Mouse (Mus musculus) urinary bladder, adult 18-20 months (tissue): ENCODE data around the gene Greb1.
A peak's percentile ranks its signal among the peaks of the same experiment; 100 is the strongest.
"Not testable (repeated sequence)": the region's sequence is repeated elsewhere in the genome, so short reads cannot be mapped to it uniquely, and the experiment has no call there.

Source experiments
- DNase-seq, 2 experiments: peaks; one replicate each; pipeline ENCODE4 v3.0.0; 2022; ENCODE audit warnings: low spot score in 2 of 2, mixed read lengths in 2 of 2

Greb1 gene

DNA sequence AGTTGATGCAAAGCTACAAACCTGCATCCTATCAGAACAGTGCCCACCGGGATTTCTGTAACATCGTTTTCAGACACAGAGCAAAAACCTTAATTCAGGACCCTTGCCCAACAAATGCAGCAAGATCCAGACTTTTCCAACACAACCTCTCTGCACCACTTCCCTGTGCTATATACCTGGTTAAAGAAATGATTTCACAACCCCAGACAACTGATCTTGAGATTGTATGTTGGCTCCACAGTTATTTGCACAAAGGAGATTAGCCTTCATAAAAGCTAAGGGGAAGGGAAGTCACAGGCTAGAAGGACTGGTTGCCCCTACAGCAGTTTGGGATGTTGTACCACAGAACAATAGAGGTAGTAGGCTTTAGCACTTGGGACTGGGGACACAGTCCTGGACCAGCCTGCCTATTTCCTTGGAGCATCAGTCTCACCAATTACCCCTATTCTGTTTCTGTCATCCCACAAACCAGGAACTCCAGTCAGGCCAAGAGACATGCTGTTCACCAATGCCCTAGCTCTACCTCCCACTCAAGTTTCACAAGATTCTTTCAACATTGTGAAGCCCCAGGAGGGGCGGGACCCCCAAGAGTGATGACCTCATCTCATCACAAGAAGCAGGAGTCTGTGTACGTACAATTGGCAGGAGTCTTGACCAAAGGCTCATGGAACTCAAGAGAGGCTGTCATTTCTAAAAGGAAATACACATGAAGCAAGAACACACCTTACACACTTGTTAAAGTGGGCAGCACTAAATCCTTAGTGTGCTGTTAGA is 36.9 kb downstream of the Greb1 start:
- no peak for DNase-seq

DNA sequence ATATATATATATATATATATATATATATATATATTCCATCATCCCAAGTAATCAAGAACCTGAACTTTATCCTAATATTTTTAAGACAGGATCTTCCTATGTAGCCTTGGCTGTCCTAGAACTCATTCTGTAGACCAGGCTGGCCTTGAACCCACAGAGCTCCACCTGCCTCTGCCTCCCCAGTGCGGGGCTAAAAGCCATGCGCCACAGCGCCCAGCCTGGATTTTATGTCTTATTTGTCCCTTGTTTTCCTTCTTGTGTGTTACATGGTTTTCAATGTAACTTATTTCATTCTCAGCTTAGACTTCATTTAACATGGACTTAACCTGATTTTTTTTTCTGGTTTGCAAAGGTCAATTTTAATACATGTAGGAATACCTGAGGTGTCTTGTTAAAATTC is 39.2 kb downstream of the Greb1 start:
- no peak for DNase-seq

DNA sequence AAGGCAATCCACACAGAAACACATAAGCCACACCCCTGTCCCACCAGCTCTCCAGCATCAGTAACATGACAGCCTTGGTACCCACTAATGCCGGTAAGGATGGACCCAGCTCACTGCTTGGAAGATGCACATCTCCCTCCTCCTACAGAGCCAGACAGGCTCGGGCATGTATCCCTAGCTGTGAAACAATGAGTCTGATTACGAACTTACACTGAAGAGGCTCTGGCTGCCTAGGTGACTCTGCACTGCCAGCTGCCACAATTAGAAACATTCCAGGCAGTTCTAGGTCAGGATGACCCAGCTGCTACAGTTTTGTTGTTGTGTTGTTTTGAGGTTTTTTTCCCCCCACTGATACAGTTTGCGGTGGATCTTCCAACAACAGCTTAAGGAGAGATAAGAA is 40.4 kb downstream of the Greb1 start:
- no peak for DNase-seq

DNA sequence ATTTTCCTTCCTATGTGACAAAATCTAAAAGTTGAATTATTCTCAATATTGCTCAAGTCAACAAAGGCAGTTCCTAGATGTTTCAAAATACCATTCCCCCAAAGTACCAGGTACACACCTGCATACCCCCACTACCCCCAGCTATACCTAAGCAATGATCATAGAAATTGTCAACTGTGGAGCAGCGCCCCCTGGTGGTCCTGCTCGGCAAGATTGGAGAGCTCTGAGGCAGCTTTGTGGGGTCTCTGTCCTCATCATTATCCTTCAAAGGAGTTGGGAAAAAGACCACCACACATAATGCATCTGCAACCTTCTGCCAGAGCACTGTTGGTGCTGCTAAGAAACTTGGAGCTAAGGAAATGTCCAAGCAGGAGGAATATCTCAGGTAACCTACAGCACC is 46.4 kb downstream of the Greb1 start:
- DNase-seq, result peak in 1 of 2 experiments; percentile 23

DNA sequence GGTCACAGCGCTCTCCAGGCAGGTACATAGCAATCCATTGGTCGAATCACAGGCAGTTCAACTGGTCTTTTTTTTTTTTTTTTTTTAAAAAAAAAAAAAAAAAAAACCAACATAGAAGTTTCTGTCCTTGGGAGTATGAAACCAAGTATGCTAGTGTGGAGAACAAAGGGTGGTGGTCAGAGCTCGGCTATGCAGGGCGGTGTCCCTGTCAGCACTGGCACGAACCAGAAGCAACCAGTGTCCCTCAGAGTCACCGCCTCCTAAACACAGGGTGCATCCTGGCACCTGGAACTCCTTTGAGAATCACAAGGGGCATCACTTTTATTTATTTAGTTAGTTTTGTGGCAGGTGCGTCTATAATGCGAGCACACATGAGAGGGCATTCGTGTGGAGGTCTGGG is 47.1 kb downstream of the Greb1 start:
- DNase-seq, result no peak

DNA sequence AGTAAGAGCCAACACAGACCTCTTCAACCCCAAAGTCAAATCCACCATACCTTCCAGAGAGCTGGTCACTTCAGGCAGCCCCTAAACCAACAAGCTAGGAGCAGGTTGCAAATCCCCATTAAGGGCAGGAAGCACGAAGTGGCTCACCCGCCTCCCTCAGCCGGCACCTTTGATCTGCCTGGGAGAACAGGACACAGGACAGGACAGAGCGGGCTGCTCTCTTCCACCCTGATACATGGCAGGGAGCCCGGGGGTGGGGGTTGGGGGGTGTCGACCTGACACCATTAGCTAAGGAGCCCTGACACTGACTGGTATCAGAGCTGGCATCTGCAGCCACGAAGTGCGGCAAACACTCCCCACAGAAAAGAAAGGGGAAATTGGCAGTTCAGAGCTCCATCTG is 47.6 kb downstream of the Greb1 start:
- DNase-seq, result no peak

DNA sequence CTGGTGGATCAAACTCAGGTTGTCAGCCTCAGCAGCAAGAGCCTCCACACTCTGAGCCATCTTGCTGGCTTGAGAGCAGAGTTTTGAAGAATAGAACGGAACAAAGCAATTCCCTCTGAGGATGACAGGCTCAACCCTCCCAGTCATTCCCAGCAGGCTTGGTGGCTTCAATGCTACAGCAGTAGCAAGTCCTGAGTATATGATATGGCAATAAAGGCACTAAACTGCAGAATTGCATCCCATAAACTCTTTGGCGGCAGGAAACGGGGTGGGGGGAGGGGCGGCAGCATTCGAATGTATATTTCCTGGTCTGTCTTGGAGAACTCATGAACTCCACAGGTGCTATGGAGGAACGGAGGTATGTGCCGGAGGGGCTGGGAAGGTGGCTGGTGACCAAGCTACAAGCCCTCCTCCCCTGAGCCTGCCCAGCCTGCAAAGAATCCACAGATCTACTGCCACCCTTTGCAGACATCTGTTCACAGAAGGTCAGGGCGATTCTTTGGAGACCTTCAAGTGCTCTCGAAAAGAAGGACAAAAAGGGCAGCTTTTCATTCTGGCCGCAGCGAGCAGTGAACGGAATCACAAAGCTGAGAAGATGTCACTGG is 48.3 kb downstream of the Greb1 start:
- DNase-seq, result no peak

DNA sequence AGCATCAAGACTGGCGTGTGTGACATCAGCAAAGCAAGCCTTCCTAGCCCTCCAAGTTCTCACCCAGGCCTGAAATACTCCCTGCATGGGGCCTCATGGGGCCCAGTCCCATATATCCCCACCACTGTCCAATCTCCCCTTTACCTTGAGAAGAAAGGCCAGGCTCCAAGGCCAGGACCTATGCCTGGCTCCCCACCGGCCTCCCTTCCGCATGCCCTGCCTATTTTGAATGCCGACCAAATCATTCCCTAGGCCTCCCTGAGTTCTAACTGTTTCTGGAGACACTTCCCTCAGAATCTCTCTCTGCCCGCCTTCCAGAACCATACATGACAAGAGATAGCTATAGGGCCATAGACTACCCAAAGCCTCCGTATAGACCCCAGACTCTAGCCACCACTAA is 49.1 kb downstream of the Greb1 start:
- no peak for DNase-seq

DNA sequence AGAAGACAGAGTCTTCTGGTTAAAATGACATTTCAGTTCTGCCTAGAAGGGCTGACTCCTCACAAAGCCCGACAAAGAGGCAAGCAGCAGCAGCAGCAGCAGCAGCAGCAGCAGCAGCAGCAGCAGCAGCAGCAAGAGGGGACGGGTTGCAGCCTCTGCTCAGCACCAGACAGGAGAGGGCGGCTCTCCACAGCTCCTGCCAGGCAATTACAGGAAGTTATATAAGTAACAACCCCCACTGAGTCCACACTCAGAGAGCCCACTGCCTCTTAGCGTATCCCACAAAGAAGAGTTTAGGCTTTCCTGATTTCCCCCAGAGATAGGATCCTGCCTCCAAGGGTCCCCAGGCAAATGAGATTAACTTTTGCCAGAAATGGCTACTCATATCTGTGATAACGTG is 60.6 kb downstream of the Greb1 start:
- no peak for DNase-seq

DNA sequence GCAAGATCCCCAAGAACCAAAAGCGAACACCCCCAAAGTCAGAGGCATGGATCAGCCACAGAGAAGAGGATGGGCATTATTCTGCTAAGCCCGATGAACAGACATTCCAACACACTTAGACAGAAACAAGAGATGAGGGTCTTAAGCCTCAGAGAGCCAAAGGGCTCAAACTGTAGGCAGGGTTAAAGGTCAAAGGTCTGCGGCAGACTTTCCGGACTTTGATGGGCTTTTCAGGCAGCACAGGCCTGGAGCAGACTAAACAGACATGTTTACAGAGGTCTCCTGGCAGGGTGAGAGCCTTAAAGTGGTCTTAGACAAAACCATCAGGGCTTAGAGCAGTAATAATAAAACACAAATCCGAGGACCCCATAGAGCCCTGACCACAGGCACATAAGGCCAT is 63.4 kb downstream of the Greb1 start:
- DNase-seq, result no peak

DNA sequence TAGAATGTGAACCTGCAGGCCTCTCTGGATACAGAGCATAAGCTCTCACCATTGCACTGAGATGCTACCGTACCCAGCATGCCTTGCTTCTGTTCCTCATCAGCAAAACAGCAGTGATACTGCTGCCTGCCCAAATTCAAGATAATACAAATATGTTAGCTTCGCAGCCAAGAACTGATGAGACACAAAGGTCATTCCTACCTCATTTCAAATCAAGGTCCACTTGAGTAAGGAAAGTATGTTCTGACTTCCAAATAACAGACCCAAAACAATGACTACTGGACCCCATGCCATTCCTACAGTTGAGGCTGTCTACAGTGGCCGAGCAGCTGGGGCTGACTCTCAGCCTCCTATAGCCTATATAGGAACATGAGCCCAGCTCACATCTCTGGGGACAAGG is 66.0 kb downstream of the Greb1 start:
- no peak for DNase-seq

DNA sequence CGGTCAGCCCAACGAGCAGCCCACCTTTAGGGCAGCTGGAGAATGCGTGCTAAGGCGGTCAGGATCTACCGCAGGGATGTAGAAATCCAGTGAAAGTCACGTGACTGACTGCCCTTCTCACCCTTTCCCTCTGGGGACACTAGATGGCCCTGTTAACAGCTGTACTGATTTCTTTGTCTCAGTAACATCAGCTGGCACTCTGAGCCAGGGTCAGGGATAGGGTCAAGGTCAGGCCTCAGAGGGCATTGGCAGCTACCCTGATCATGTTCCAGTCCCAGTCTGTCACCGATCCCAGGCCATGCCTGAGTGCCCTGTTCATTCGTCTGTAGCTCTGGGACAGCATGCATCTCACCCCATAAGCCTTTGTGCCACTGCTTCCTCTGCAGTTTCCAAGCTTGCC is 66.7 kb downstream of the Greb1 start:
- DNase-seq, result no peak

DNA sequence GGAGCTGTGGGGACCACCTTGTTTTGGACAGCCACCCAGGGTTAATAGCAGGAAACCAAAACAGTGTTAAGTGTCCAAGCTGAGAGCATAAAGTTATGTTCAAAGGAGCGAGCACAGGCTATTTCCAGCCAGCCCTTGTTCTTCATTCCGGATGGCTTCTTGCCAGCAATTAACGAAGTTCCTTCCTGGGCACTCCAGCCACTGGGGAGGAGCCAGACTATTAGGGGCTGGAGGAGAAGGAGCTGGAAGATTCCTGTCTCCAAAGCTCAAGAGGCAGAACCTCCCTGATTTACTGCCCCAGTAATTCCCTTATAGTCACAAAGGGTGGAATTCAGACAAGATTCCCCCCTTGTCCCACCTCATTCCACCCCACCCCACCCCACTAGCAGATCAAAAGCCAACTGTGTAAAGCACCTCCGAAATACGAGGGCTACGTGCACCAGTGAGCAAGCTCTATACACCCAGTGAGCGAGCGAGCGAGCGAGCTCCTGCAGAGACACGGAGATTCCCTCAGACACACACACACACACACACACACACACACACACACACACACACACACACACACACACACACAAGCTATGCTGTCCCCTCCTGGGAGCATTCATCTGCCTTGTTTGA is 69.5 kb downstream of the Greb1 start:
- no peak for DNase-seq

DNA sequence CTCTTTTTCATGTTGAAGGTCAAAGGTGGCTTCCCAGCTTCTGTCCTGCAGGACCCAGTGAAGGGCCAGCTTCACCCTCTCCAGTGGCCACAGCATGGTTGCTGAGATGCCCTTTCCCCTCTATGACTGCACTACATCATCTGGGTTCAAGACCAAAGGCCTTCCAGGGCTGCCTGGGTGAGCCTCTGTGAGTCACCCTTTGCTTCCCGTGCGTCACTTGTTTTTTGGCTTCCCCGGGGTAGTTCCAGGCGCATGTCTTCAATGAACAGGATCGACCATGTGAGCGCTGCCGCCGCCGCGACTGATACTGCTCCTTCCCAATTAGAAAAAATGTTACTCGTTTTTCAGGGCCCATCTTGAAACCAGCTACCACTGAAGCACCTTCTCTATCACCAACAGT is 70.5 kb downstream of the Greb1 start:
- DNase-seq, result no peak

DNA sequence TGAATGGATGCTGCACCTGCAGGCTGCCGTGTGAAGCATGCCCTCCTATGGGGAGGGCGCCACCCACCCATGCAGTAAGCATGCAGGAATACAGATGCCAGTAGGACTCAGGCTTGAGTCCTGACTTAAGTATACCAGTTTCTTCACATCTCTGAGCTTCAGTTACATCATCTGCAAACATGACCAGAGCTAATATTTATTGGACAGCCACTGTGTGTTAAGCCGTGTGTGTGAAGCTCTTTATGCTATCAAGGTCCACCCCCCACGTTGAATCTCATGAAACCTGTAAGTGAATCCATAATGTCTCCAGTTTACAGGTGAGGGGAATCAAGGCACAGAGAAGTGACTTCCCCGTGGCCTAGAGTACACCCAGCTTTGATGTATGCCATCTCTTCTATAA is 72.5 kb downstream of the Greb1 start:
- DNase-seq, result no peak

DNA sequence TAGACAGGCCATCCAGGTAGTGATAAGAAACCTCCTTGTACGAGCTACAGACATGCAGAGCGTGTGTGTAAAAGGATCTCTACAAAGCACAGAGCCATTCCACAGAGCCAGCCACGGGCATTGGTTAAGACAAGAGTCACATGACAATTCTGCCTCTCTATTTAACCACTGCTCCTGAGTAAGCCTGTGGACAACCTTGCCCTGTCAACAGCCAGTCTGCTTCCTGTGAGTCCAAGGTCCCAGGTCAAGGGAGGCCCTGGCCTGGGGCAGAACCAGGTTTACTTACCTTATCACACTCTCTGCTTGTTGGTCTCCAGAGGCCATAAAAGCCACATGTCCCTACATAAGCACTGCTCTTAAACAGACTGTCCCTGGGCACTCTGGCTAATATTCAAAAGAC is 74.5 kb downstream of the Greb1 start:
- no peak for DNase-seq

DNA sequence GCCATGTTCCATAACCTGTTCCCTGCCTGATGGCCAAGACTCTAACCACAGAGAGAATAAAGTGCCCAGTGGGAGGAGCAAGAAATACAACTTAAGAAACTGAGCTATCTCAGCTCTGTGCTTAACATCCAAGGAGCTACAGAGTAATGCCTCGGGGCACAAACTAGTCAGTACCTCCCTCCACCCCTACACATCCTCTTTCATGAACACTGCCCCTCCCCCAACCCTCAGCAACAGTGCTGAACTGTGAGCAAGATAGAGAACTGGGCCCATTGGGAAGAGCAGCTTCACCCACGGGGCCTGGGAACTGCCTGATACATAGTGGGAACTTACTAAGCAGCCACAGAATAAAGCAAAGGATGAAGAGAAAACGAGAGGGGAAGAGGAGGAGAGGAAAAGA is 77.1 kb downstream of the Greb1 start:
- no peak for DNase-seq

DNA sequence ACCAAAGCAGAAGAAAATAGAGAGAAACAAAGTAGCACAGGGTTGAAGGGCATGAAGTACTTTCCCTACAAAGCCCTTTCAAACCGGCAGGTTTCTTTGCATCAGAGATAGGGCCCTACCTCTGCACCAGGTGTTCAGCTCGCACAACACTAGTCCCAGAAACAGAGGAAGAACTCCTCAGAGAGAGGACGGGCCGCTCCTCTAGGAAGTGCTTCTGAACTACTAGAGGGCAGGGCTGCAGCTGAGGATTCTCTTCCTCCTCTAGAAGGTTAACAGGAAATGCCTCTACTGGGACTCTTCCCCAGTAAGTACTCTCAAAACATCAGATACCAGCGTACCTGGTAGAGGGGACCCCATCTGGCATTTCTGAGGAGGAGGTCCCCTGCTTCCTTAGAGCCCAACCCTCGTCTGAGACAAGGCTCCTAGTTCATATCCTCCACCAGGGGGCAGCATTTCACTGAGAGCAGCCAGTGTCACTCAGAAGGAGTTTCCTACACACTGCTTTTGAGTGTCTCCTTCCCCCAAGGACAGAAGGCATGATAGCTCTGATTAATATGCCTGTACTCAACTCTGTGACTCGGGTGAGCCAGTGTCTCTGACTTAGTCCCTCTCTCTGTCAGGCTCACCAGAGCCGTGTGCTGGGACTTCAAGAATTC is 81.9 kb downstream of the Greb1 start:
- peak in 1 of 2 experiments; percentile 9 for DNase-seq

DNA sequence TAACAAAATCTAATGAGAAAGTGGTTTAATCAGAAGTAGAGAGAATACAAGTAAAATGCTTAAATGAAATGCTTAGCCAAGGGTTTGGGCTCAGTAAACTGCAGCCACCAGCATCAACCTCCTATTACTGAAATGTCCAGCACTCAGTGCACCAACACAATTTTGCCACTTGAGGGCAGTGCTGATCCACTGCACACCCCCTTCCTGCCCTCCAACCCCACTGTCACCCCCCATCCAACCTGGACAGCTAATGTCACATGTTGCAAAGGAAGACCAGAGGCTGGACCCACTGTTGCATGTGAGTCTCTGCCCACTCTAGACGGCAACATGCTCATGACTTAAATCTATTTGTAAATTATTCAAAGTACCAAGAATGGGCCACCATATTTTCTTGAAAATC is 83.0 kb downstream of the Greb1 start:
- DNase-seq, result peak in 1 of 2 experiments; percentile 5

DNA sequence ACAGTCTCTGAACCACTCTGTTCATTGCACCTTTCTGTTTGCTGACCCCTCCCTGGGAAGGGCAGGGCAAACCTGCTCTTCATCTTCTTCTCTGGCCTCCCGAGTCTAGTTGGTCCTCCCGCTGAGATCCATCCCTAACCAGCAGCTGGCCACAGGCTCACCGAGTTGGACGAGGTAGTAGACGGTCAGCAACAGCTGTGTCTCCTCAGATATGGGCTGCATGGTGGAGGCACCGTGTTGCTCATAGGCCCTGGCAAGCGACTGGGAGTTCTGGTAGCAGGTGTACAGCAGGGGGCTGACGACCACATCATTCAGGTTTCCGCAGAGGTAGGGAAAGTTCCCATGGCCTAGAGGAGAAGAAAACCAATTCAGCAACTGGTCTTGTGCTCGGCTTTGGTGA is 86.1 kb downstream of the Greb1 start:
- no peak for DNase-seq

DNA sequence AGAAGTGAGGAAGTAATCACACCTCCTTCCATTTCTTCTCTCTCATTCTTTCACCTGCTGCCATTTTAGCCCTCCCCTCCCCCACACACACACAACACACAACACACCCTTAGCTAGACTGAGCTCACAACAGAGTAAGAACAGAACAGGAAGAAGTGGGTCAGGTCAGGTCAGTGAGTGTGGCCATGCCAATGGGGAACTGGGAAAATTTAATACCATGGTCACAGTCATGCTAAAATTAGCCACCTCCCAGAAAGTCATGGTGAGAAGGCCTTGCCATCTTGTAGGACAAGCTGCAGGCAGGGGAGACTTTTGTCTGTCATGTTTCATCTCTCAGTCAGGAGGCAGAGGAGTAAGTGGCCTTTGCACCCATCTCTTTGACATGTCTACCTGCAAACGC is 102.0 kb downstream of the Greb1 start:
- no peak for DNase-seq

DNA sequence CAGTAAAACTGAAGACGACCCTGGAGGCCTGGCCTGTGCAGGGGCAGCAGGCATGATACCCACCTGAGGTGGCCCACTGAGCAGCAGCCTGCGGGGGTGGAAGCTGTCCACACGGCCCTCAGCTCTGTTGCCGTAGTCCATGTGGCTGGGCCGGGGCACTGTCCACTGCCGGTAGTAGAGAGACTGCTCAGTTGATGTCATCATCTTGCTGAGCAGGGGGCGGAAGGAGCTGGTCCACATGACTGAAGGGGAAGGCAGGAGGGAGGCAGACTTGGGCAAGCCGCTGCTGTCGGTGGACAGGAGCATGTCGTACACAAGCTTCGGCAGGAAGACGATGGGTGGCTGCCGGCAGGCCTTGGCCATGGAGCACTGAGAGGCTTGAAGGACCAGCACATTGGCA is 104.5 kb downstream of the Greb1 start:
- no peak for DNase-seq

DNA sequence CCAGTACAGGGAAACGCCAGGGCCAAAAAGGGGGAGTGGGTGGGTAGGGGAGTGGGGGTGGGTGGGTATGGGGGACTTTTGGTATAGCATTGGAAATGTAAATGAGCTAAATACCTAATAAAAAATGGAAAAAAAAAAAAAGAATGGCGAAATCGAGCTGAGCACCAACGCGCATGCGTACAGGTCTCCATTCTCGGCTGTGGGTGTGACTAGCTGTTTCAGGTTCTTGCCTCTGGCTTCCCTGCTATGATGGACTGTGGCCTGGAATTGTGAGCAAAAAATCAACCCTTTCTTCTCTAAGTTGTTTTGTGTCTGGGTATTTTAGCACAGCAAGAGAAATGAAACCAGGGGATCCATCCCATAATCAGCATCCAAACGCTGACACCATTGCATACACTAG is 105.4 kb downstream of the Greb1 start:
- DNase-seq, result not testable (repeated sequence)
